Mouse (Mus musculus): ENCODE measurements around the gene Cd46. TPM values are rescaled to one million over a fixed set of nuclear protein-coding genes. Genes with fewer than 3 reads are reported as not detected.

Cd46 gene
- total and polyA plus RNA-seq, 2 experiments from 2014 or later = 0.90 to 5.3 TPM

- DNase-seq (no peak), ATAC-seq (no peak)
- Histone ChIP-seq H3K36me3 (ENCODE audit: insufficient read depth) (peaks cover 47% of the 10 kb centered on the region), H3K4me3 (ENCODE audit: low read depth, low read length) (no peak overlapping the region), H3K9me3 (ENCODE audit: low read length) (no peaks in the 10 kb centered on the region), H3K4me1 (ENCODE audit: insufficient read depth) (no peaks in the 10 kb centered on the region), H3K4me2 (ENCODE audit: low read depth) (no peak overlapping the region), H3K27me3 (ENCODE audit: insufficient read depth, low read length) (no peaks in the 10 kb centered on the region), H3K27ac (ENCODE audit: low read depth, low read length) (no peak overlapping the region), H3K9ac (no peak overlapping the region)
- 88% methylated on average over 4 of the region's 4 CpGs for WGBS
- no peak for TF ChIP-seq CTCF (IDR thresholded peaks at IDR 0.05; ENCODE audit: low read depth)
Observed at GRCm38 (mm10) chr1:195113621-195114020, 21.6 kb upstream of the Cd46 start.

- WGBS = 92% methylated on average over 4 of the region's 4 CpGs
- Histone ChIP-seq H3K27ac (ENCODE audit: low read depth, low read length) (no peak overlapping the region), H3K9me3 (ENCODE audit: low read length) (no peaks in the 10 kb centered on the region), H3K27me3 (ENCODE audit: insufficient read depth, low read length) (no peaks in the 10 kb centered on the region), H3K36me3 (ENCODE audit: insufficient read depth) (peaks cover 27% of the 10 kb centered on the region), H3K9ac (no peak overlapping the region), H3K4me3 (ENCODE audit: low read depth, low read length) (no peak overlapping the region), H3K4me1 (ENCODE audit: insufficient read depth) (no peaks in the 10 kb centered on the region), H3K4me2 (ENCODE audit: low read depth) (no peak overlapping the region)
- DNase-seq = no peak
- no peak for TF ChIP-seq CTCF (IDR thresholded peaks at IDR 0.05; ENCODE audit: low read depth)
- ATAC-seq = no peak
Observed at GRCm38 (mm10) chr1:195100693-195101092, 8.6 kb upstream of the Cd46 start.

GRCm38 (mm10) chr1:195098004-195098403, 6.0 kb upstream of the Cd46 start:
- no peak for TF ChIP-seq CTCF (IDR thresholded peaks at IDR 0.05; ENCODE audit: low read depth)
- ATAC-seq (no peak), DNase-seq (no peak)
- Histone ChIP-seq H3K4me3 (ENCODE audit: low read depth, low read length) (no peak overlapping the region), H3K9me3 (ENCODE audit: low read length) (no peaks in the 10 kb centered on the region), H3K4me1 (ENCODE audit: insufficient read depth) (no peaks in the 10 kb centered on the region), H3K27me3 (ENCODE audit: insufficient read depth, low read length) (no peaks in the 10 kb centered on the region), H3K9ac (no peak overlapping the region), H3K36me3 (ENCODE audit: insufficient read depth) (peaks cover 13% of the 10 kb centered on the region), H3K4me2 (ENCODE audit: low read depth) (no peak overlapping the region), H3K27ac (ENCODE audit: low read depth, low read length) (no peak overlapping the region)
- 97% methylated on average over 1 of the region's 1 CpGs for WGBS

GRCm38 (mm10) chr1:195091699-195092219, 290 bp downstream of the Cd46 start:
- 0 out of 2 replicates have a peak, but pooled peaks cover 4% of the 10 kb centered on the region for H3K4me1 ChIP-seq (ENCODE audit: insufficient read depth)
- no peaks in the 10 kb centered on the region for H3K9me3 ChIP-seq (ENCODE audit: low read length)
- H3K4me3 ChIP-seq (ENCODE audit: low read depth, low read length) = peak overlapping the region; percentile 29
- TF ChIP-seq CTCF (IDR thresholded peaks at IDR 0.05; ENCODE audit: low read depth) = no peak
- peak; percentile 59 for ATAC-seq
- no peak overlapping the region for H3K27ac ChIP-seq (ENCODE audit: low read depth, low read length)
- no peaks in the 10 kb centered on the region for H3K27me3 ChIP-seq (ENCODE audit: insufficient read depth, low read length)
- H3K36me3 ChIP-seq (ENCODE audit: insufficient read depth) = no peaks in the 10 kb centered on the region
- peak overlapping the region; percentile 25; the same call in 1 of the 2 replicates for H3K9ac ChIP-seq
- 20% methylated on average over 11 of the region's 11 CpGs for WGBS
- H3K4me2 ChIP-seq (ENCODE audit: low read depth) = peak overlapping the region; percentile 49
- no peak for DNase-seq

GRCm38 (mm10) chr1:195082142-195082541, 9.9 kb downstream of the Cd46 start:
- H3K4me3 ChIP-seq (ENCODE audit: low read depth, low read length) = no peak overlapping the region
- H3K4me2 ChIP-seq (ENCODE audit: low read depth) = no peak overlapping the region
- H3K27me3 ChIP-seq (ENCODE audit: insufficient read depth, low read length) = no peaks in the 10 kb centered on the region
- no peak overlapping the region for H3K9ac ChIP-seq
- DNase-seq = no peak
- H3K36me3 ChIP-seq (ENCODE audit: insufficient read depth) = 0 out of 2 replicates have a peak, but pooled peaks cover 2% of the 10 kb centered on the region
- no peak for TF ChIP-seq CTCF (IDR thresholded peaks at IDR 0.05; ENCODE audit: low read depth)
- no peak overlapping the region for H3K27ac ChIP-seq (ENCODE audit: low read depth, low read length)
- H3K9me3 ChIP-seq (ENCODE audit: low read length) = no peaks in the 10 kb centered on the region
- no peaks in the 10 kb centered on the region for H3K4me1 ChIP-seq (ENCODE audit: insufficient read depth)
- no peak for ATAC-seq

GRCm38 (mm10) chr1:195040437-195040836, 51.6 kb downstream of the Cd46 start:
- peak; percentile 76 for TF ChIP-seq CTCF (IDR thresholded peaks at IDR 0.05; ENCODE audit: low read depth)
- Histone ChIP-seq H3K27ac (ENCODE audit: low read depth, low read length) (no peak overlapping the region), H3K9ac (no peak overlapping the region), H3K36me3 (ENCODE audit: insufficient read depth) (0 out of 2 replicates have a peak, but pooled peaks cover 8% of the 10 kb centered on the region), H3K4me2 (ENCODE audit: low read depth) (no peak overlapping the region), H3K4me1 (ENCODE audit: insufficient read depth) (no peaks in the 10 kb centered on the region), H3K27me3 (ENCODE audit: insufficient read depth, low read length) (no peaks in the 10 kb centered on the region), H3K9me3 (ENCODE audit: low read length) (no peaks in the 10 kb centered on the region), H3K4me3 (ENCODE audit: low read depth, low read length) (no peak overlapping the region)
- DNase-seq = peak; percentile 63
- peak; percentile 87 for ATAC-seq

GRCm38 (mm10) chr1:195038386-195038785, 53.7 kb downstream of the Cd46 start:
- Histone ChIP-seq H3K9me3 (ENCODE audit: low read length) (no peaks in the 10 kb centered on the region), H3K4me2 (ENCODE audit: low read depth) (no peak overlapping the region), H3K27ac (ENCODE audit: low read depth, low read length) (no peak overlapping the region), H3K9ac (no peak overlapping the region), H3K27me3 (ENCODE audit: insufficient read depth, low read length) (no peaks in the 10 kb centered on the region), H3K36me3 (ENCODE audit: insufficient read depth) (peaks cover 21% of the 10 kb centered on the region), H3K4me1 (ENCODE audit: insufficient read depth) (no peaks in the 10 kb centered on the region), H3K4me3 (ENCODE audit: low read depth, low read length) (no peak overlapping the region)
- no peak for TF ChIP-seq CTCF (IDR thresholded peaks at IDR 0.05; ENCODE audit: low read depth)
- ATAC-seq = 0 out of 2 replicates have a peak, but pooled peaks have one; percentile 21
- 57% methylated on average over 1 of the region's 1 CpGs for WGBS
- DNase-seq = no peak

Data from forebrain, postnatal 0 days (tissue).